Mouse (Mus musculus) midbrain, embryonic 12.5 days (tissue): ENCODE data around the gene Oas3. TPM values are rescaled to one million over a fixed set of nuclear protein-coding genes. Genes with fewer than 3 reads are reported as not detected.
"Not testable (repeated sequence)": the region's sequence is repeated elsewhere in the genome, so short reads cannot be mapped to it uniquely, and the experiment has no call there.

Experiments used
- ATAC-seq: fragments of 200-750 bp; cut with Nextera tagmentation; 2 replicates; pipeline ENCODE4 v1.8.0; 2017; ENCODE audit warnings: low read depth, moderate TSS enrichment, moderate library complexity; ENCODE audit not compliant: low FRiP score
- H3K27ac ChIP-seq: fragments of 300-500 bp; sonication (generic); replicated peaks from 2 replicates; pipeline ENCODE4 v1.5.1; 2016; ENCODE audit warnings: mild to moderate bottlenecking
- H3K27me3 ChIP-seq: fragments of 300-500 bp; sonication (generic); 2 replicates; pipeline ENCODE4 v1.6.1; 2016; ENCODE audit warnings: mild to moderate bottlenecking
- H3K36me3 ChIP-seq: fragments of 300-500 bp; sonication (generic); 2 replicates; pipeline ENCODE4 v1.6.1; 2016
- H3K4me1 ChIP-seq: fragments of 300-500 bp; sonication (generic); 2 replicates; pipeline ENCODE4 v1.6.1; 2016
- H3K4me2 ChIP-seq: fragments of 300-500 bp; sonication (generic); replicated peaks from 2 replicates; pipeline ENCODE4 v1.6.1; 2016; ENCODE audit warnings: mild to moderate bottlenecking, moderate library complexity
- H3K4me3 ChIP-seq: fragments of 300-500 bp; sonication (generic); 2 replicates; pipeline ENCODE4 v1.5.1; 2016; ENCODE audit warnings: mild to moderate bottlenecking
- H3K9ac ChIP-seq: fragments of 300-500 bp; sonication (generic); replicated peaks from 2 replicates; pipeline ENCODE4 v1.6.1; 2016; ENCODE audit warnings: mild to moderate bottlenecking, moderate library complexity
- H3K9me3 ChIP-seq: fragments of 300-500 bp; sonication (generic); 2 replicates; pipeline ENCODE4 v1.6.1; 2016; ENCODE audit warnings: mild to moderate bottlenecking
- WGBS: fragments of 180-500 bp; shearing (Covaris S2); methylation state at CpG from one replicate; pipeline ENCODE4 v1.1.7; 2016; 5-methylcytosine and 5-hydroxymethylcytosine counted together
- polyA plus RNA-seq: library from polyadenylated mRNA; unstranded; fragments of >200 nt; fragmentation: Nextera tagmentation; extraction: Ambion mirVana; gene quantifications from 2 replicates; pipeline ENCODE4 v1.2.1, GENCODE M21; 2016

The Oas3 gene
- 0.17 and 0.18 TPM in 2 replicates for polyA plus RNA-seq

DNA sequence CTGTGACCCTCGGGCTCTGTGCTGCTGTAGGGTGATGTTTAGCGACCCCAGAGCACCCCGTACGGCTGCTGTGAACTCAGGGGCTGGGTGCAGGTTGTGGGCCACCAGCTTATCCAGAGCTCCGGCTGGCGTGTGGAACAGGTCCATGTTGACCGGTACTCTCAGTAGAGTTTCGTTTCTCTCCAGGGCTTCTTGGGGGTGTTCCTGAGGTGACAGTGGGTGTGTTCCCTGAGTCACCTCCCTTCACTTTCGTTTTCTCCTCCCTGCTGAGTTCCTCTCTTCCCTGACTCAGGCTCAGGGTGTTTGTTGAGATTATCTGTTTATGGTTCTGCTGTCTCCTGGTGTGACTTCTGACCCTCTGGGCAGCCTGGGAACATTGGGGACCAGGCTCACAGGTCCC, at the start of gene Oas3:
TSS of gene Oas3 (minus strand) at position 184 of the 400 bp plus-strand sequence.
- H3K27me3 ChIP-seq = no peaks in the 10 kb centered on the region
- H3K9me3 ChIP-seq = no peaks in the 10 kb centered on the region
- H3K4me1 ChIP-seq = no peaks in the 10 kb centered on the region
- ATAC-seq = no peak
- H3K27ac ChIP-seq = no peak within 1 kb of the TSS
- WGBS = 74% methylated on average over 9 of the region's 9 CpGs
- no peak within 1 kb of the TSS for H3K4me3 ChIP-seq
- H3K9ac ChIP-seq = no peak within 1 kb of the TSS
- H3K4me2 ChIP-seq = no peak within 1 kb of the TSS
- H3K36me3 ChIP-seq = no peaks in the 10 kb centered on the region

DNA sequence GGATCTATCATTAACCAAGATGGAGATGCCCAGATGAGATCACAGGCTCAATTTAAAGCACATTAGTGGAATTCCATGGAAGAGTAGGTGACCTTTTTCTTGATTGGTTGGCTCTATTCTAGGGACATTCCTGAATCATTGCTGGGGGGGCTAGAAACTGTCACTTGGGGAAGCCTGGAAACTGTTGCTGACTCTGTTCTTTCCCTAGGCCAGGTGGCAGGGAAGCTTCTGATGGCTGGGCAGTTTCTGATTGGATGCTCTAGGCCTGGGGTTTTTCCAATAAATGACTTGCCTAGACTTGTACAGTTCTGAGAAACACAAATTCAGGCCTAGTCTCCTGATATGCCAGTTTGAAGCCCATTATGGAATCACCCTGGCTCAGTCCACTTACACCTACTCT, 41.5 kb upstream of the Oas3 start:
- Histone ChIP-seq H3K27ac (no peak overlapping the region), H3K36me3 (no peaks in the 10 kb centered on the region), H3K4me2 (no peak overlapping the region), H3K27me3 (no peaks in the 10 kb centered on the region), H3K4me3 (no peak overlapping the region), H3K9me3 (peaks cover 8% of the 10 kb centered on the region; the same call in 1 of the 2 replicates), H3K4me1 (no peaks in the 10 kb centered on the region), H3K9ac (no peak overlapping the region)
- no peak for ATAC-seq

DNA sequence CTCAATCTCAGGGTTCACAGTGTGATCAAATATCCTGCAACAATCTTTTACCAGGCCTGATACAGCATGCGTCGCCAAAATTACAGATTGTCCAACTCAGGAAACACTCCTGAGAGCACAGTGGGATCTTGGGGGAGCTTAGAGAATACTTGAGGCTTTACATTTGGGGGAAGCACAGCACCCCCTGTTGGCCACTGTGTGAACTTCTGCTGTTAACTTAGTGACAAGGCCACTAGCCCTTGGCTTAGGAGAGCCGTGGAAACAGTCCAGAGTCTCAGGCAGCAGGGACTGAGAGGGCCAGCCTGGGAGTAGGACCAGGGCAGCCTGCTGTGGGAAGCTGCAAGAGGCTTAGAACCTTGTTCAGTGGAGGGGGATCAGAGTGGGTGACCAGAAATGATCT, 38.5 kb upstream of the Oas3 start:
- Histone ChIP-seq H3K27me3 (no peaks in the 10 kb centered on the region), H3K9ac (no peak overlapping the region), H3K9me3 (peaks cover 8% of the 10 kb centered on the region; the same call in 1 of the 2 replicates), H3K4me2 (no peak overlapping the region), H3K4me1 (peaks cover 11% of the 10 kb centered on the region; the same call in 1 of the 2 replicates), H3K27ac (no peak overlapping the region), H3K4me3 (no peak overlapping the region), H3K36me3 (no peaks in the 10 kb centered on the region)
- WGBS = 71% methylated on average over 3 of the region's 3 CpGs
- ATAC-seq = no peak

DNA sequence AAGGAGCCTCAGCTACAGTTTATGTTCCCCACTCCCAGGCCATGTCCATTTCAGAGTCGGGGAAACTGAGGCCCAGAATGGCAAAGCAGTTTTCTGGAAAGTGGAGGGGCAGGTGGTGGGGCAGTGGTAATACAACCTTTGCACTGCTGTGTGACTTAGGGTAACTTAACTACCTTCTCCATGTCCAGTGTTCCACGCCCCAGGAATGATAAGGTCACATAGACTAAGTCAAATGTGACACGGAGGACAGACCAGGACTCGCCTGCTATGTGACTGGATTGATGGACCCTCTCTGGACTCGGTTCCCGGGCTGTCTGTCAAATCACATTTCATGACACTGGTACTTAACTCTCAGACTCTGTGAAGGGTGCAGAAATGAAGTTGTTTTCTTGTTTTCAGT, 35.6 kb upstream of the Oas3 start:
- WGBS = 84% methylated on average over 6 of the region's 6 CpGs
- Histone ChIP-seq H3K27me3 (no peaks in the 10 kb centered on the region), H3K4me3 (peak overlapping the region; percentile 21; the same call in 1 of the 2 replicates), H3K4me1 (peaks cover 11% of the 10 kb centered on the region; the same call in 1 of the 2 replicates), H3K36me3 (no peaks in the 10 kb centered on the region), H3K27ac (no peak overlapping the region), H3K9ac (0 out of 2 replicates have a peak overlapping the region, but pooled peaks have one; percentile 32), H3K4me2 (peak overlapping the region; percentile 44; the same call in 1 of the 2 replicates), H3K9me3 (no peaks in the 10 kb centered on the region)
- ATAC-seq = no peak

DNA sequence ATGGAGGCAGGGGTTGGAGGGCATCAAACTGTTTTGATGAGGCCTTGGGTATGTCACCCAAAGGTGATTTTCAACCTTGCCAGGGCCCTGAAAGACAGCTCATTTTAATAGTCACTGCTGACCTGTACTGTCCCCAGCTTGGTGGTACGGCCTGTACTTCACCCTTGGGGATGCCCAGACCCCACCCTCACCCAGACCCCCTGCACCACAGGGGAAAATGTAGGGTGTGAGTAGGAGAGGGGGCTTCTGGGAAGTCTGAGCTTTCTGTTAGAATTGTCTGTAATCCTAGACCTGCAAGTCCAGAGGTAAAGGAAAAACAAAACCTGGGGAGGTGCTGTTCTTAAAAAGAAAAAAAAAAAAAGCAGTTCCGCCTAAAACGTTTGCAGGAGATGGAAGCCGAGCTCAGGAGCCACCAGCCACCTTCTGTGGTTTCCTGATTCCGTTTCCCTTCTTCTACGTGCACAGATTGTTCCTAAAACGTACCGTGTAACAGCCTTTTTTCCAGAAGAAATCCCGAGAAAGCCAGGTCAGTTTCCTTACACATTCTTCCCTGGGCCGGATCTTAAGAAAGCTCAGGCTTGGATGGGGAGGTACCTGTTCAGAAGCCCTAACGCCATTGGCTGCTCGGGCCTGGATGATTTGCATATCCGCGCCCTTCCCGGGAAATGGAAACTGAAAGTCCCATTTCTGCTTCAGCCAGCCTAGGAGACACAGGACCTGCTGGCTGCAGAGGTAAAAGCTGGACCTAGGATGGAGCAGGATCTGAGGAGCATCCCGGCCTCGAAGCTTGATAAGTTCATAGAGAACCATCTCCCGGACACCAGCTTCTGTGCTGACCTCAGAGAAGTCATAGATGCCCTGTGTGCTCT, 34.7 kb upstream of the Oas3 start, which contains the start of gene Oas1c:
TSS of gene Oas1c (minus strand) at position 564 of the 869 bp plus-strand sequence.
- no peak within 1 kb of the TSS for H3K27ac ChIP-seq
- H3K4me3 ChIP-seq = peak within 1 kb of the TSS; percentile 21
- ATAC-seq = peak; percentile 69; the same call in 1 of the 2 replicates

DNA sequence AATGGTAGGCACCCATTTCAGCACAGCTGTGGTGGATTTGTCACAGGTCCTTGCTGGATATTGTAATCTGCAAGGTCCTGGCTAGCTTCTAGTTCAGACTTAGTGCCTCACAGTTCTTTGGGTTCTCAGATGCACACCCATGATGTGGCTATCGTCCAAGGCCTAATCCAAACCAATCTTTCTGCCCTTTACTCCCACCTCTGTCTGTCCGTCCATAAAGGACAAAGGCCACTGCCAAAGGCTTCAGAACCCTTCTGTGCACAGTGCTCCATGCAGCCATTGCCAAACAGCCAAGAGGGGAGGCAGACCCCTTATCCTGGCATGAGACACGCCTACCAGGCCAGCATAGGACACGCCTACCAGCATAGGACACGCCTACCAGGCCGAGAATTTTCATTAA, 31.7 kb upstream of the Oas3 start:
- H3K27ac ChIP-seq = no peak overlapping the region
- peaks cover 11% of the 10 kb centered on the region; the same call in 1 of the 2 replicates for H3K4me1 ChIP-seq
- H3K36me3 ChIP-seq = no peaks in the 10 kb centered on the region
- no peak overlapping the region for H3K9ac ChIP-seq
- no peak overlapping the region for H3K4me2 ChIP-seq
- 47% methylated on average over 6 of the region's 6 CpGs for WGBS
- no peaks in the 10 kb centered on the region for H3K27me3 ChIP-seq
- ATAC-seq = no peak
- H3K4me3 ChIP-seq = no peak overlapping the region
- no peaks in the 10 kb centered on the region for H3K9me3 ChIP-seq

More for the DNA sequence above, 34.7 kb upstream of the Oas3 start, which contains the start of gene Oas1c:
- H3K9ac ChIP-seq = peak within 1 kb of the TSS; percentile 32; the same call in 1 of the 2 replicates
- peak within 1 kb of the TSS; percentile 44 for H3K4me2 ChIP-seq
- no peaks in the 10 kb centered on the region for H3K27me3 ChIP-seq
- WGBS = 6% methylated on average over 18 of the region's 18 CpGs
- H3K36me3 ChIP-seq = no peaks in the 10 kb centered on the region
- peaks cover 11% of the 10 kb centered on the region; the same call in 1 of the 2 replicates for H3K4me1 ChIP-seq
- H3K9me3 ChIP-seq = no peaks in the 10 kb centered on the region

DNA sequence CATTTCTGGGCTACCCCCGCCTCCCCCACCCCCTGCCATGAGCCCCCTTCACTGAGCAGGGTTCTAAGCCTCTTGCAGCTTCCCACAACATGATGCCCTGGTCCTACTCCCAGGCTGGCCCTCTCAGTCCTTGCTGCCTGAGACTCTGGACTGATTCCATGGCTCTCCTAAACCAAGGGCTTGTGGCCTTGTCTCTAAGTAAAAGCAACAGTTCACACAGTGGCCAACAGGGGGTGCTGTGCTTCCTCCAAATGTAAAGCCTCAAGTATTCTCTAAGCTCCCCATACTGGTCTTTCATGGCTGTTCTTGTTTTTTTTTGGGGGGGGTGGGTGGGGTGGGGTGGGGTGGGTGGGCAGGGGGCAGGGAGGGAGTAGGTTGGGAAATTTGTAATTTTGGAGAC, 29.0 kb upstream of the Oas3 start:
- no peak overlapping the region for H3K27ac ChIP-seq
- no peak overlapping the region for H3K4me3 ChIP-seq
- H3K9ac ChIP-seq = no peak overlapping the region
- no peaks in the 10 kb centered on the region for H3K9me3 ChIP-seq
- H3K4me2 ChIP-seq = no peak overlapping the region
- H3K4me1 ChIP-seq = no peaks in the 10 kb centered on the region
- no peaks in the 10 kb centered on the region for H3K36me3 ChIP-seq
- H3K27me3 ChIP-seq = no peaks in the 10 kb centered on the region
- no peak for ATAC-seq
- 87% methylated on average over 1 of the region's 1 CpGs for WGBS

DNA sequence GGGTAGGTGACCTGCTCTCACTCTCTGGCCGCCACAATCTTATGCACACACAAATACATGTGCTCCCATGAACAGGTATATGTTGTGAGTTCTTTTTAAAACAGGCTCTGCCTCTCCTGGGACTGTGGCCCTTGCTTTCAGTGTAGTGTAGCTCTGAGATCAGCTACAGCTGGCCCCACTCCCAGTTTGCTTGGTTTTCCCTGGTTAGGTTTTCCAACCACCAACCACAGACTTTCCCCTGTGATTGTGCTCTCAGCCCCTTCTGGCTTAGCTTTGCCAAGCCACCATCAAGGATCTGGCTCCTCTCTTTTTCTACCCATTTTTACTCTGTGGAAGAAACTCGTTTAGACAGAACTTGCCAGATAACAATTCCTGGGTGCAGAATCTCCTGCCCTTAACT, 26.1 kb upstream of the Oas3 start:
- H3K27me3 ChIP-seq = no peaks in the 10 kb centered on the region
- no peaks in the 10 kb centered on the region for H3K36me3 ChIP-seq
- no peak for ATAC-seq
- H3K9me3 ChIP-seq = no peaks in the 10 kb centered on the region
- H3K9ac ChIP-seq = no peak overlapping the region
- H3K4me3 ChIP-seq = no peak overlapping the region
- H3K27ac ChIP-seq = no peak overlapping the region
- no peaks in the 10 kb centered on the region for H3K4me1 ChIP-seq
- H3K4me2 ChIP-seq = no peak overlapping the region
- WGBS = 70% methylated on average over 2 of the region's 2 CpGs

DNA sequence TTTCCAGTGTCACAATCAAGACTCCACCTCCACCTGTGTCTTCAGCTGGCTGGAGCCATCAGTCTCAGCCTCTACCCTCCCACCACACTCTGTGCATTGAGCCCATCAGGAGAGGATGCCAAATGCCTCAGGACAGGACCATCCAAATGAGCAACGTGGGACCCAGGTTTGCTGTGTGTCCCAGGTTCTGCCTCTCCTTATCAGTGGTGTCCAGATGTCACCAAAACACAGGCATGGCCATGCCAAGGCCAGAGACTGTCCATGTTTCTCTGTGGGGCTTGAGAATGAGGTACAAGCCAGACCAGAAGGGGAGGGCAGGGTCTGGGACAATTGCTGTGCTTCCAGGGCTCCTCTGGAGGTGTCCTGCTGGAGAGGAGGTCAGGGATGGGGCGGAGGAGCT, 21.5 kb upstream of the Oas3 start:
- not testable (repeated sequence) for H3K9ac ChIP-seq, H3K4me3 ChIP-seq, H3K4me2 ChIP-seq, H3K36me3 ChIP-seq, H3K4me1 ChIP-seq, H3K27me3 ChIP-seq, H3K9me3 ChIP-seq, ATAC-seq, H3K27ac ChIP-seq
- WGBS = 72% methylated on average over 2 of the region's 2 CpGs

DNA sequence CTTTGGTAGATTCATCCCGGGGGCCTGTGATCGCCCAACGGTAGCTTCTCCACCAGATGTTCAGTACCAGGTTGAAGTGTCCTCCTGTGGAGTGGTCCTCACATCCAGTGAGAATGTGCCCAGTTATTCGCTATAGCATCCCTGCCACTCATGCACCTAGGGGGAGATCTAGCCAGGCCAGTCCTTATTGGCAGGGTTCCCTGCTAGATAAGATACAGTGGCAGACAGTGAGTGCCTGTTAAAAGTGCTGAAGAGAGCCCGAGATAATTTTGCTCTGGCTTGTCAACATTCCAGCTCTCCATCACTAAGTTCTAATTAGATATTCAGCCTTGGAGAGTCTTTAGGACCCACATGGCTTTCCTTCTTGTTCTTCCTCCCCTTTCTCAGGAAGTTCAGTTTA, 20.7 kb upstream of the Oas3 start:
- H3K9me3 ChIP-seq, H3K27me3 ChIP-seq, H3K4me1 ChIP-seq, H3K4me3 ChIP-seq, H3K9ac ChIP-seq, H3K27ac ChIP-seq, ATAC-seq, H3K36me3 ChIP-seq, H3K4me2 ChIP-seq: not testable (repeated sequence)
- whole genome bisulfite sequencing = 83% methylated on average over 5 of the region's 5 CpGs

DNA sequence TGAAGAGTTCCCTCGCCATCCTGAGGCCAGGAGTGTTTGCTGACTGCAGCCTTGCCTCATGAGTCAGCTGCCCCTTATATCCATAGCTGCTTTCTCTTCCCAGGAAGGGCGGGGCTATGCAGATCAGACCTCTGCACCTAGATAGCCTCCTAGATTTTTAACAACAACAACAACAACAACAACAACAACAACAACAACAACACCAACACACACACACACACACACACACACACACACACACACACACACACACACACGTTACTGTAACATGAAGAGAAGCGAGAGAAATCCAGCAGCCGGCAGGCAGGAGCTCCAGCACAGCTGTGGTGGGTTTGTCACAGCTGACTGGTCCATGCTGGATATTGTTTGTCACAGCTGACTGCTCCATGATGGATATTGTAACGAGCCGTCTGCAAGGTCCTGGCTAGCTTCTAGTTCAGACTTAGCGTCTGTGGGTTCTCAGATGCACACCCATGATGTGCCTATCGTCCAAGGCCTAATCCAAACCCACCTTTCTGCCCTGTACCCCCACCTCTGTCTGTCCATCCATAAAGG, 18.1 kb upstream of the Oas3 start, which contains the start of gene Oas1e:
TSS of gene Oas1e (minus strand) at position 51 of the 555 bp plus-strand sequence.
- 59% methylated on average over 9 of the region's 9 CpGs for WGBS
- H3K4me3 ChIP-seq, H3K4me2 ChIP-seq, H3K4me1 ChIP-seq, H3K27me3 ChIP-seq, H3K9me3 ChIP-seq, H3K9ac ChIP-seq, H3K27ac ChIP-seq, H3K36me3 ChIP-seq, ATAC-seq: not testable (repeated sequence)

DNA sequence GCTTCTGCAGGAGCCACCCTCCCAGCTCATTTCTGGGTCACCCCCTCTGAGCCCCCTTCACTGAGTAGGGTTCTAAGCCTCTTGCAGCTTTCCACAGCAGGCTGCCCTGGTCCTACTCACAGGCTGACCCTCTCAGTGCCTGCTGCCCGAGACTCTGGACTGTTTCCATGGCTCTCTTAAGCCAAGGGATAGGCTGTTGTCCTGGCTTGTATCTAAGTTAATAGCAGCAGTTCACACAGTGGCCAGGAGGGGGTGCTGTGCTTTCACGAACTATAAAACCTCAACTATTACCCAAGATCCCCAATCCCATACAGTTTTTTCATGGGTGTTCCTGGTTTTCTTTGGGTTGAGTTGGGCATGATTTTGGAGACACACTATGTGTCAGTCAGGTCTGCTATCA, 15.6 kb upstream of the Oas3 start:
- Histone ChIP-seq H3K9me3 (no peaks in the 10 kb centered on the region), H3K27me3 (no peaks in the 10 kb centered on the region), H3K27ac (no peak overlapping the region), H3K4me3 (no peak overlapping the region), H3K4me1 (no peaks in the 10 kb centered on the region), H3K4me2 (no peak overlapping the region), H3K36me3 (no peaks in the 10 kb centered on the region), H3K9ac (no peak overlapping the region)
- no peak for ATAC-seq
- 14% methylated on average over 2 of the region's 2 CpGs for WGBS
